Mouse (Mus musculus): ENCODE results near the gene Mpi.
A peak's percentile ranks its signal among the peaks of the same experiment; 100 is the strongest.

The Mpi gene

DNA sequence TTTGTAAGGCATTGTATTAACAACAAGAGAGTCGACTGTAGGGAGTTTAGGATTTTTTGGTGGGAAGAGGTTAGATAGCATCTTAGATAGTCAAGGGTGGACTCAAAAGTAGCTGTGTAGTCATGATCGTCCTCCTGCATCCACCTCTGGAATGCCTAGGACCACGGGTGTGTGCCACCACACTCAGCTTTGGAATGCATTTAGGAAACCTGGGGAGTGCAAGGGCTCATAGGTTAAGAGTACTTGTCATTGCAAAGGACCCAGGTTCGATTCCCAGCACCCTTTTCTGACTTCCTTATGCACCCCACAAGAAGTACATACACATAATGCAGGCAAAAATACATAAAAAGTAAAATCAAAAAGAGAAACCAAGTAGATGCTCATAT is 29.7 kb downstream of the Mpi start:
- no peak for DNase-seq (ENCODE audit: low spot score)

DNA sequence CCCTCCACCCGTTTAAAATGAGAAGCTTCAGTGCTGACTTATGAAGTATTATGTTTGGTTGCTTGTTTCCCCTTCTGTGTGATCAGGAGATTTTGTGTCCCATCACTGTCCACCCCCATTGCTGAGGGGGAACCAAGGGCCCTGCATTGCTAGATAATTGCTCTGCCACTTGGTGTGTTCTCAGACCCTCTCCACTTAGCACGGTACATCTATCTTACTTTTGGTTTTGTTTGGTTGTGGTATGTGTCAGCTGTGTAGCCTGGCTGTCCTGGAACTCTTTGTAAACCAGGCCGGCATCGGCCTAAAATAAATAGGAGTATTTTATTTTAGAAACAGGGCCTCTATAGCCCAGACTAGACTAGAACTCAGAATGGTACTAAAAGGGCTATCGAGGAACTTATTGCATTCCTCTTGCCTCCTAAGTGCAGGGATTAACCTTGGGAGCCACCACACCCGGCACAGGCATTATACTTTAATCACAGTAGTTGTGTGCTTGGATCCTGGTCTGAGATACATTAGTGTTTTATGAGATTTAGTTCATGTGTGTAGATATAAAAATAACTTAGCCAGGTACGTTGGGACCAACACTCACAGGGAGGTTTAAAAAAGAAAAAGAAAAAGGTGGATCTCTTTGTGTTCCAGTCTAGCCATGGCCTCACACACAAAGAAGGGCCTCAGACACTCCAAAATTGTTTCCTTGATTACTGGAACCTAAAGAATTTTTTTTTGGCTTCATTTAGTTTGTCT is 30.3 kb downstream of the Mpi start:
- DNase-seq (ENCODE audit: low spot score) = no peak

- peak; percentile 94 for DNase-seq (ENCODE audit: low spot score)
Observed at GRCm38 (mm10) chr9:57521056-57521911, 31.3 kb downstream of the Mpi start, which contains the start of gene Cox5a. Cox5a (plus strand) TSS chr9:57521274.

DNA sequence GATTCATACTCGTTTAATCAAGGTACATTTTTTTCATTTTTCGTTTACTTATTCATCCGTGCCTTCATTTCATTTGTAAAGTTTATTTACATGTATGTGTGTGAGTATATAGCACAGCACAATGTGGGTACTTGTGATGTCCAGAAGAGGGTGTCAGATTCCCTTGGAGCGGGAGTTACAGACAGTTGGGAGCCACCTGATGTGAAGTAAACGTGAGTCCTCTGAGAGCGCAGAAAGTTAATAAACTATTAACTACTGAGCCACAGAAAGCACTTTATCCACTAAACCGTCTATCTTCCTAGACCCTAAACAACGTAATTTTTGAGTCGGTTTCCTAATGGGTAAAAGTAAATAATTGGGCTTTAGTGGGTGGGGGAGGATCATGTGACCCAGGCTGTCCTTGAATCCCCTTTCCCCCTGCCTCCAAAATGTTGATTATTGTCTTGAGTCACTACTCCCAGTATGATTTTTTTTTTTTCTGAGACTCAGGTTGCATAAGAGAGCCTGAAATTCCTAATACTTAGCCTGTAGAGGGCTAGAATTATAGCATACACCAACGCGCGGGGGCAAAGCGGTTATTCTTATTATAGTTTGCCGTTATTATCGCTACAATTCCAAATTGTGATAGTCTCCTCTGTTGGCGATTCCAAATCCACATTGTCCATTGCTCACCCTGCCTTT is 32.0 kb downstream of the Mpi start:
- no peak for DNase-seq (ENCODE audit: low spot score)

- DNase-seq (ENCODE audit: low spot score) = peak; percentile 66
Observed at GRCm38 (mm10) chr9:57517113-57517512, 35.5 kb downstream of the Mpi start.

DNA sequence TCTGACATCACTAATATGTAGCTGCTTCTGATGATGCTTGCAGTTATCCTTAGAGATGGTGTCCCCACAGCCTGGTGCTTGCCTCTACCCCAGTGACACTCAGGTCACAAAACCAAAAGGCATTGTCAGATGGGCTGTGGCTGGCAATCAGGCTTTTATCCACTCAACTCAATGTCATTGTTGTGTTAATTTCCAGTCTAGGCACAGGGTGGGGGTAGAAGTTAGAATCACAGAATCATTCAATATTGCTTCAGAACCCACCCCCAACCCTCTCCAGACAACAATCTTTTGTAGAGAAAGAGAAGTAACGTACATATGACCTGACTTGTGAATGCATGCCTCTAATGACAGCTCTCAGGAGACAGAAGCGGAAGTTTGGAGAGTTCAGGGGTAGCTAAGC is 42.0 kb downstream of the Mpi start:
- DNase-seq (ENCODE audit: low spot score) = no peak

DNA sequence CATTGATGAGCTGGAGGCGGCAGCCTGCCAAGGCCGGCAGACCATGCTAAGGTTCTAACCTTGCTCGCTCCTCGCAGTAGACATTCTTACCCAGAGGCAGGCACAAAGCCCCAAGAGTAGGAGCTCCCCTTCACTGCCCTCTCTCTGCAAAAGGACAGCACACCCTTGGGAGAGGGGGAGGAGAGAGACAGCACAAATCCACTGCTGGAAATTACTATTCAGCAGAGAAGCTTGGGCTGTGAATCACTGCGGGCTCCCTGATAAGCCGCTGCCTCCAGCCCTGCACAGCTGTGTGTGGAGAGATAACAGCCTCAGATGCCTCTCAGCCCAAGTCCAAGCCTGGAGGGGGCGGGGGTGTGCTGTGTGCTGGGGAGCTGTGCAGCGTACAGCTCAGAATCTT is 46.9 kb downstream of the Mpi start:
- DNase-seq (ENCODE audit: low spot score) = peak; percentile 65

- DNase-seq (ENCODE audit: low spot score) = no peak
Observed at GRCm38 (mm10) chr9:57504891-57505290, 47.7 kb downstream of the Mpi start.

- DNase-seq (ENCODE audit: low spot score) = peak; percentile 67
Observed at GRCm38 (mm10) chr9:57504381-57504700, 48.2 kb downstream of the Mpi start.

DNA sequence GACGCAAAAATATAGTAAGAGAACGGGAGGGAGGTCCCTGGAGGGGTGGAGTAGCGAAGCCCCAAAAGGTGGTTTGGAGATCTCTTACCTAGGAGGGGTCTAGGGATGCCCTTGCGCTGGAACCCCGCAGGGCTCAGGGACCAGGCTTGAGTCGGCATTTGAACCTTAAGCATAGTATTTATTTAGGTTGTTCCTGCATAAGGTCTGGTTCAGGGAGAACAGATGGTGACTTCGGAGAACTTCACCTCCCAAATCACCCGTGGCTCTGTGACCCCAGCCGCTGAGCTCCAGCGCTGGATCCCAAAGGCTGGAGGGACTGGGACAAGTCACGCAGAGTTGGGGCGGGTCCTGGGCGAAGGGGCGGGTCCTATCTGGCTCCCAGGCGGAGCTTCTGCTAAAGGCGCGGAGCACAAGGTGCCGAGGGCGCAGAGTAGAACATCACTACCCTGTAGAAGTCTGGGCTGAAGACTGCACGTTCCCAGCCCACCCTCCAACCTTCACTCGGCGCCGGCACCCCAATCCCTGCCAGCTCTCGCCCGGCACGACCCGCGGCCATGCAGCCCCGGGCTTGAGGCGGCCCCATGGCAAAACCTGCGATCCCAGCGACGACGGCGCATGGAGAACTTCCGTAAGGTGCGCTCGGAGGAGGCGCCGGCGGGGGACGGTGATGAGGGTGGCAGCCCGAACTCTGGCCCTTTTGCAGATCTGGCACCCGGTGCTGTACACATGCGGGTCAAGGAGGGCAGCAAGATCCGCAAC is 48.8 kb downstream of the Mpi start, which contains the start of gene Rpp25:
Gene Rpp25 (plus strand): TSS at position 405 of the 759 bp plus-strand sequence.
- peak; percentile 75 for DNase-seq (ENCODE audit: low spot score)

DNA sequence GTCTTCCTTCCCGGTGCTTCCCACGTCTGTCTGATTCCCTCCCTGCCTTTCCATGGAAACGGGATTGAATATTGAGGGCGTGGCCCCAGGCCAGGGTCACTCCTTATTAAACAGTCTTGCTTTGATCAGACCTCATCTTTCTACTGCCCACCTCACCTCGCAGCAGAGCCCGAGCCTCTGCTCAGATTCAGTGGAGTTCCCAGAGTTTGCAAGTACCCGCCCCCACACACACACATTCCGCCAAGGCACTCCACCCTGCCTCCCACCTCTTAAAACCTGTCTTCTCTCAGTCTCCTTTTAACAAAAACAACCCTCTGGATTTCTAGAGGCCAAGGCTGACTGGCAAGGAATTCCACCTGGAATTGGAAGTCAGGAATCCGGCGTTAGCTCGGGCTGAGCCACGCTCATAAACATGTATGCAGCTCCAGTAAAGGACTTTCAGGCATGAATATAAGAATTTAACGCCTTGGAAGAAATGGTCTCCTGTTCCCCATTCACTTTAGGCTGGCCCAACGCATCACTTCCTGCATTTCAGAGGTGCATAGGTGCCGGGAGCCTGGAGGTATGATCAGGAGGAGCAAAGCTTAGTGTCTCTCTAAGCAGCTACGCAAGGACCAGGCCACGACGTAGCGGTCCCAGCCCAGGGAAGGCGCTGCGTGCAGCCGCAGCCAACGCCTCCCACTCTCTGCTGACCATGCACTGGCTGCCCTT is 49.5 kb downstream of the Mpi start:
- peak; percentile 18 for DNase-seq (ENCODE audit: low spot score)

DNA sequence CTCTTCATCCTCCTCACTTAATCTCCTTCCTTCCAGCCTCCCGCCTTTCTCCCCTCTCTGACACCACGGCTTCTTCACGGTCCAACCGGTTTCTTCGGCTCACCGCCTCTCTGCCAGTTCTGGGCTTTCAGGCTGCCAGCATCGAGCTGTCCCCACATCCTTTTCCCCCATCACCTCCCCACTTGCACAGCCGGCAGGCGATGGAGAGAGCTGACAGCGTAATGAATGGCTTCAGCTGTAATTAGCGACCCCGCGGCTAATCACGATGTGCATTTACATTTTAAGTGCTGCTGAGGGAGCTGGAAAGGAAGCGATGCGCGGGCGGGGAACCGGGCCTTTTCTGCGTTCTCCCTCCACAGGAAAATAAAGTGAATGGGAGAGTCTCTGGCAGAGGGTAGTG is 50.7 kb downstream of the Mpi start:
- no peak for DNase-seq (ENCODE audit: low spot score)

DNA sequence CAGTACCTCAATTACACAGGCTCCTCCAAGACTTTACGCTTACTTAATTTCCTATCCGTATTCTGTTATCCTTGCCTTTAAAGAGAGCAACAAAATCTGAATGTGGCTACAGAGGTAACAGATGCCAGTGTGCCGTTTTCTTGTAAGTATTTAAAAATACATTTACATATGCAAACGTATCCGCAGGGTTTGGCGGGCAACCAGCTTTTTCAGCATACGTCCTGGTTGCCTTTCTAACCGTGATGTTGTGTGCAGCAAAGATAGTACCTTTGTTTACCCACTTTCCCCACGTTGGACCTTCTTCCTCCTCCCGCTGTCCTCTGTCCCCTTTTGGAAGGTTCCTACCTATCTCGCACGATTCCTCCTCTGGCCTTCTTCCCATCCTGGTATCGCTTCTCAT is 51.1 kb downstream of the Mpi start:
- DNase-seq (ENCODE audit: low spot score) = no peak

- DNase-seq (ENCODE audit: low spot score) = no peak
Observed at GRCm38 (mm10) chr9:57498536-57498935, 54.0 kb downstream of the Mpi start.

DNA sequence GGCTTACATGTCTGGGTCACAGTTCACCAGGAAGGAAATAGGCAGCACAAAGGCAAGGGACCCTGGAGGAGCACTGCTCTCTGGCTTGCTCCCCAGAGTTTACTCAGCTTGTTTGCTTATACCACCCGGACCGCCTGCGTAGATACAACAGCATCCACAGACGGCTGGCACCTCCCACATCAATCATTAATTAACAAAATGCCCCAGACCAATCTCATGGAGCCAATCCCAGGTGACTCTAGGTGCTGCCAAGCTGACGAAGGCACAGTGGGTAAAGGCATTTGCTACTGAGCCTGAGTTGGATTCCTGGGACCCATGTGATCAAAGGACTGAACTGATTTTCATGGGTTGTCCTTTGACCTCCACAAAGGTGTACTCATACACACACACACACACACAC is 55.3 kb downstream of the Mpi start:
- DNase-seq (ENCODE audit: low spot score) = no peak

DNA sequence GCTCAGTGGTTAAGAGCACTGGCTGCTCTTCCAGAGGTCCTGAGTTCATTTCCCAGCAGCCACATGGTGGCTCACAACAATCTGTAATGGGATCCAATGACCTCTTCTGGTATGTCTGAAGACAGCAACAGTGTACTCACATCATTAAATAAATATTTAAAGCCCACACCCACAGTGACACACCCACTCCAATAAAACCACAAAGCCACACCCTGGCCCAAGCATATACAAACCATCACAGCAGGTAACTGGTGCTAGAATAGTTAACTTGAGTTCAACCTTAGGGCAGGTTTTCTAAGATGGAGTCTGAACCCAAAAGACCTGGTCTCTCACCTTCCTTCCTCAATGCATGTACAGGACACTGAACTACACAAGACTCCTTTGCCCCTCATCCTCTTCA is 57.6 kb downstream of the Mpi start:
- no peak for DNase-seq (ENCODE audit: low spot score)
